Mouse (Mus musculus) spleen, adult 2 months (tissue): ENCODE data around the gene Icmt.

ENCODE experiments used
- CTCF ChIP-seq: fragments of 200-500 bp; IDR thresholded peaks from 2 replicates; pipeline ENCODE4 v1.5.1; 2011; ENCODE audit warnings: mild to moderate bottlenecking, inconsistent platforms; ENCODE audit not compliant: insufficient read depth, insufficient read length, insufficient replicate concordance; ENCODE audit errors: extremely low read depth
- POLR2A ChIP-seq: fragments of 200-500 bp; IDR thresholded peaks from 2 replicates; pipeline ENCODE4 v1.6.1; 2011; ENCODE audit warnings: low read depth, low read length, inconsistent platforms

- no peak for TF ChIP-seq CTCF
- TF ChIP-seq POLR2A, result no peak
Measured at GRCm38 (mm10) chr4:152264867-152265568, 32.0 kb upstream of the Icmt start.
